Mouse (Mus musculus) fat pad, adult 2 months (tissue): ENCODE data around the gene Anapc13.

Experiments
- DNase-seq: peaks from one replicate; pipeline ENCODE4 v3.0.0-alpha.2; 2011; ENCODE audit warnings: low read depth, low spot score; ENCODE audit errors: extremely low read depth

The Anapc13 gene

DNA sequence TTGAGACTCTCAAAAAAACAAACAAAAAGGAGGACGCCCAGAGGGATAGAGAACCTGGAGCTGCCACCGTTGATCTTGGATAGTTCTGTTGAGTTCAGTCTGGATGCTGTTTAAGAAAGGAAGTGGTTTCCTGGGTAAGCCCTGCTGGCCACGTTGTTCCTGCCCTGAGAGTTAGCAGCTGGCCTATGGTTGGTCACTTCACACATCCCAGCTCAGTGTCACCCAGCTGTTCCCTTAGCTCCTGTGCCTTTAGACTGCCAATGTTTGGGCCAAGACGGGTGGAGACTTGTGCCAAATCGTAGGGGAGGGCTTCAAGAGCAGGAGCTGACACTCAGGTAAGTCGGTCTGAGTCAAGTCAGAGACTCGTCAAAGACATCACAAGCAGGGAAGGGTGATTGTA is 3.0 kb downstream of the Anapc13 start:
- no peak for DNase-seq

DNA sequence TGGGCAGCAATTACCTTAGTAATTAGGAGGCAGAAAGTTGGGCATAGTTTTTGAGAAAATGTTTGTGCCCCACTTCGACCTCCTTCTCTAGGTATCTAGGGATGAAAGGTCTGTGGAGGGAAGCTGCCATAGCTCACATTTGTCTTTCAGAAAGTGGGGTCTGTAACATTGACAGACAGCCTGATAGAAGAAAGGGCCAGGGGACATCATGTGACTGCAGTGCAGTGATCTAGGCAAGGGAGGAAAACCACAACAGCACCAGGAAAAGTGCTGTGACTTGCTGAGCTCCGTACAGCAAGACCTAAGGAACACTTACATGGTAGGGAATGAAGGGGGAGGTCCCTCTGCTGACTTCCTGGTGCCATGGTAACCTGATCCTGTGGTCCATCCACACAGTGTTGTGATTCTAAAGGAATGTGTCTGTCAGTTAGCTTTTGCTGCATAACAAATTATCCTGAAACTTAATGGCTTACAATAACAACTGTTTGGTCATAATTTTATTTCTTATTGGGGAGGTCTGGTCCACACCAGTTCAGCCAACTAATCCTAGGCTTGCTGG is 5.6 kb downstream of the Anapc13 start:
- no peak for DNase-seq

DNA sequence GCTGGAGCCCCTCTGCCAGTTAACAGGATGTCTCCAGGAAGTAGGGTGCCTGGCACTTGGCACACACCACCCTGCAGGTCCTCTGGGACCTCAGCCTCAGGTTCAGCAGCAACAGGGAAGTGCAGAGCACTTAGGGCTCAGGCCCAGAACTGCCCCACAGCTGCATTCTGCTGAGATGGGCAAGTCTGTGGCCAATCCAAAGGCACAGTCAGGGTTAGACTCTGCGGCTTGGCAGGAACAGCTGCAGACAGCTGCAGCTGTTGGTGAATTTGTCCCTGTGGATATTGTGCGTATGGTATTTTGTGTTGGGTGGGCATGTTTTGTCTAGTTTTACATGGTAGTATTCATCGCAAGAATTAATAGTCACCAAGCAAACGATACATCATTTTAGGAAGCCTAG is 6.1 kb downstream of the Anapc13 start:
- no peak for DNase-seq

DNA sequence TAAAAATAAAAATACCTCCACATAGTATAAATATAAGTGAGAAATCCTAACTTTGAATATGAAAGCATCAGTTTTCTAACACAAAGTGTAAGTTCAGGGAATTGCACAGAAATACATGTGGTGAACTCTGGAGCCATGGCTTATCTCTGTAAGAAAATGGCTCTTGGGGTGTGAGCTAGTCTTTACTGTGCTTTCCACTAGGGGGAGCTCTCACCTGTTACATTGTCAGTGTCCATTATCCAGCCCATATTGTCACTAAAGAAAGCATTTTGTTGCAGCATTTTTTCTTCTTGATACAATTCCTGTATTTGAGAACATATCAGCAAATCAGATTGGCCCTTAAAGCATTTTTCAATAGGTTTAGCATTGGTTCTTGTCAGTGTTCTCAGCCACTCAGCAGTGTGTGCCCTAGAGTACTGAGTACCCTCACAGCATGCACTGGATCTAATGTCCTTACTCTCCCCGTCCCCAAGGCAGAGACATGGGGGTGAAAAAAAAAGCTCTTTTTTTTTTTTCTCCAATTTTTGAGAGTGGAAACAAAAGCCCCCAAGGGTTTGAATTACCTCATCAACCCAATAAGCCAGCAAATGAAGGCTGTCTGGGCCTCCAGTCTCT is 6.9 kb downstream of the Anapc13 start:
- DNase-seq = no peak

GRCm38 (mm10) chr9:102634453-102634852 is 8.4 kb downstream of the Anapc13 start:
- no peak for DNase-seq

DNA sequence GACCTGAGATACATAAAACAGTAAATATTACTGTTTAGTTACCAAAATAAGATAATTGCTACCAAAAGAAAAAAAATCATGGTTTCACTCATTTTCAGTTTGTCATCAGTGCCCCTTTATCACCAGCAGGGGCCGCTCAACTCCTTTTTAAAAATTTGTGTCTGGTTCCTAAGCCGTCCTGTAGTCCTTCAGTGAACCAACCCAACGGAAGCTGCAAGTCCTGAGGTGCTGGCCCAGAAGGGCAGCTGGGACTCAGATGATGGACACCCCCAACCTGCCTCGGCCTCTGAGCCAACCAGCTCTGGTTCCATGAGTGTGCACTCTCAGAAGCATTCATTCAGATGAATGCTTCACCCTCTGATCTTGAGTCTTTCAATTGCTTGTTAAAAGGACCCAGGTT is 10.5 kb downstream of the Anapc13 start:
- DNase-seq = no peak

- DNase-seq = no peak
These were observed 11.0 kb downstream of the Anapc13 start for GRCm38 (mm10) chr9:102637115-102637514.

DNA sequence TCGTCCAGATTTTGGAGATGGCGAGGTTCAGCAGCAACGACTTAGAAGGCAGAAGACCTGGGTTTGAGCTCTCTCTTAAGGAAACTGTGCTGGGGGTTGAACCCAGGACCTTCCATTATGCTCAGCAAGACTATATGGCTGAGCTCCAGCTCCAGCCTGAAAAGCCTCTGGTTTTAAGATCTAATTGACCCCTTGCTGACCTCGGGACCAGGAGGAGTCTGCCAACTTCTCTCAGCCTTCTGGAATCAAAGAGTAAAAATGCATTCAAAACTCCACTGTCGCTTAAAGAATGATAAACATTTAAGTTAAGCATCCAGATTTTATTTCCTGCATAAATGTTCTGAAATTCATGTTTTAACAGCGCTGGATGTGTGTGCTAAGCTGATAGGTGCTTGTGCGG is 12.9 kb downstream of the Anapc13 start:
- DNase-seq = no peak

GRCm38 (mm10) chr9:102639510-102639909 is 13.4 kb downstream of the Anapc13 start:
- no peak for DNase-seq

GRCm38 (mm10) chr9:102641531-102641930 is 15.4 kb downstream of the Anapc13 start:
- DNase-seq = no peak

DNA sequence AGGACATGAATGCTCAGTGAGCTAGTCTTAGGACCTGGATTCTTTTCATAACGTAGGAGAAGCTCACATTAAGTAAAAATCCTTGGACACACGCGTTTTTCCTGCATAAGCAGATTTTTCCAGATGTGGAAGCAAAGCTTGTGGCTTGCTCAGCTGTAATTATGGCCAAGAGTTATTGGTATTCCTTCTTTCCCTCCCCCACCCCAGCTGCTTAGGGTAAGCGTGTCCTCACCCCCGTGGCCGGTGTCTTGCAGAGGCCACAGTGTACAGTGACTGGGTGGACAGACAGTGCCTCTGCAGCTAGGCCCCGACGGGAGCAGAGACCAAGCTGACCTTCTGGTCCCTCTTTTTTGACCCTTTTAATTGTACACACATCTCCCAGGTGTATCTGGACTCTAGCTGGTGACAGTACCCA is 17.0 kb downstream of the Anapc13 start:
- DNase-seq = no peak

DNA sequence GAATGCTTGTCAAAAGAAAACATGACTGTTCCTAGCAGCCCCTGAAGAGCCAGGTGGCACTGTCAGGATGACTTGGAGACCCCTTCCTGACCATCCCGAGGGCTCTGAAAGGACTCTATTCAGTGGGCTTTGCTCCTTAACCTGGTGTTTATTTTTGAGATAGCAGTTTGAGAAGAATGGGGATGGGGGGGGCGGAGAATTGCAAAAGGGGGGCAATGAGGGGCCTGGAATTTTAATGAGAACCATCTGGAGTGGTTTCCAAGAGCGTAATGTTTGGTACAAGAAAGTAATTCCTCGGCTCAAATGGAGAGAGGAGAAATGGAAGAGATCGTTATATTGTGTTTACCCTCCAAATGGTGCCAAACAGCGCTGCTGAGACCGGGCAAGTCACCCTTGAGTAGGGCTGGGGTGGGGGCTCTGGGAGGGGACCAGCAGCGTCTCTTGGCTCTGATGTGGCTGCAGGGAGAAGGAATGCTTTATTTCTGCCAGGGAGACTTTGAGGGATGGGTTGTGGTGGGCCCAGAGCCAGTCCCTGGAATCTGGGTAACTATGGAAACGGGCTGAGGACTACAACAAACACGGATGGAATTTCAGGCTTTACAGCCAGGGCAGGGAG is 17.5 kb downstream of the Anapc13 start:
- DNase-seq = no peak

- DNase-seq = no peak
These were observed 19.1 kb downstream of the Anapc13 start for GRCm38 (mm10) chr9:102645119-102645695.

DNA sequence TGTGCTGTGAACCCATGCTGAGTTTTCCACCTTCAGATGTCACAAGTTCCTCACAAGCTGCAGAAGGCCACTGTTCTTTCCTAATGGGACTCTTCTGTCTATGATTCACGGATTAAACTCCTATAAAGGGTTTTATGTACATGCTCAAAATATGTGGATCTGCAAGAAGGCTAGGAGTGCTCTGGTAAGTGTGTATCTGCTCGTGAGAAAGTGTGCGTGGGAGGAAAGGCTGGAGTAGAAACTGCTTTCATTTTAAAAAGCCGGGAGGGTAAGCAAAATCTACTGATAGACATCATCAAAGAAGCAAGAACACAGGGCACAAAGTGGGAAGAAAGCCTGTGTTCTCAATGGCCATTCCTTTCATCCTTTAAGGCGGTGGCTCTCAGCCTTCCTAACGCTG is 20.9 kb downstream of the Anapc13 start:
- DNase-seq = no peak

- DNase-seq = no peak
These were observed 23.9 kb downstream of the Anapc13 start for GRCm38 (mm10) chr9:102649917-102650527.

DNA sequence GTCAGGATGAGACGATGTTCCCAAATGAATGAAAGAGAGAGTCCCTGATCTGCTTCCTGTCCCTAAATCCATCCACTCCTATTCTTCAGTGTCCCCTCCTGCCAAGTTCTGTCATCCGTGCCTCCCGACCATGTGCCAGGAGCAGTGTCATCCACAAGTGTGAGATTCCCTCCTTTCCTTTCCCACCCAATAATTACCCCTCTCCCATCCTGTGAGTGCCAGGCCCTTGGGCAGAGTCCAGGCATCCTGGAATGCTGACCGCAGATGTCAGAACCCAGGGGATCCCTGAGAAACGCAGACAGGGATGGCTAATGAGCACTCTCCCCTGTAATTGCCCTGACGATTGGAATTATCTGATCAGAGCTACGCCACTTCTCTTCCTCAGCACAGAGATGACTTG is 24.5 kb downstream of the Anapc13 start:
- DNase-seq = no peak

DNA sequence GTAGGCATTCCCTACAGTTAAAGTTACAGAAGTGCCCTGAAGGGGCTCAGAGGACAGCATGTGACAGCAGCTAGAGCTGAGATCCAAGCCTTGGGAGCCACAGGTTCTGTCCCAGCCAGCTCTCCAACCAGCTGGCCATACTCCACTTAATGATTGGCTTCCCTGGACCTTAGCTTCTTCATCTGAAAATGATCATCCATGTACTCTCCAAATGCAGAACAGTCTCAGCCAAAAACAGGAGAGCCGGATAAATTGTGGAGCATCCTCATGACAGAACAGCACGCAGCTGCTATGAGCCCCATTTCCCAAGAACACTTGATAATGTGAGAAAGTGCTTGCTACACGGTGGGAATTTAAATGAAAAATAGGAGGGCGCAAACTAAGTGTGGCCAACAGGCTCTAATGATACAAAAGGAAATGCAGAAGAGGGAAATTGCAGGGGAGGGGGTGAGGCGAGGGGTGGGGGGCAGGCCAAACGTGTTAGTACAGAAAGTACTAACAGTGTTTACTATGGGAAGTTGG is 25.2 kb downstream of the Anapc13 start:
- DNase-seq = no peak

GRCm38 (mm10) chr9:102656355-102657095 is 30.4 kb downstream of the Anapc13 start:
- peak; percentile 34 for DNase-seq

GRCm38 (mm10) chr9:102668115-102668514 is 42.0 kb downstream of the Anapc13 start:
- DNase-seq = no peak

- DNase-seq = no peak
These were observed 42.8 kb downstream of the Anapc13 start for GRCm38 (mm10) chr9:102668906-102669305.

- DNase-seq = no peak
These were observed 47.3 kb downstream of the Anapc13 start for GRCm38 (mm10) chr9:102673381-102673780.
